Mouse (Mus musculus): ENCODE measurements around the gene Abcf1. TPM values are rescaled to one million over a fixed set of nuclear protein-coding genes. Genes with fewer than 3 reads are reported as not detected.

Gene Abcf1
- total and polyA plus RNA-seq, 3 experiments, result 52.8 to 290 (median 110) TPM

DNA sequence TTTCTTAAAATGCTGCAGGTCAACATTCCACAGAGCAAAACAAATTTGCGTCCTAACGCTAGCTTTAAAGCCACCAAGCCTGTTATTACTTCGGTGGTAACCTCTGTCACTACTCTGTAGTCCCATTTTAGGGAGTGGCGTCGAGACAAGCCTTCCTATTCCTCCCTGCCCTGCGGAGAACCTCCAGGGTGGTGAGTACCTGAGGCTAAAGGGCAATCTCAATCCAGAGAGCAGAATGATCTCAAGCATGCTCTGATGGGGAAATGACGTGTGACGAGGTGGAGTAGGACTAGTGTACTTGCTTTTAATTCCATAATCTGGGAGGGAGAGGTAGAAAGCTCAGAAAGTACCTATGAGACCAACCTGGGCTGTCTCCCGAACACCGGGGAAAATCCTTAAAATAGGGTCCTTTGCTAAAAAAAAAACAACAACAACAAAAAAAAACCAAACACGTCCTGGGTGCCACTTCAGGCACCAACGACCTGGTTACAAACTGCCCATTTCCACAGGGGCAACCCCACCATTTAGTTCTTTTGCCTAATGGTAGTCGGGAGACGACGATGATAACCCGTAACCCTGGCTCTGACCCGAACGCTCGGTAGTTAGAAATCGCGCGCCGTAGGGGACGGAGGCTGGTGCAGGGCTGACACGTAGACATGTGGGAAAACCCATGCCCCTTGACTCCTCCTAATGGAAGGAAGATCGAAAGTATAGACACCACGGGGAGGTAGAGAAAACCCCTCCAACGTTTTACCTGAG lies 53.8 kb downstream of the Abcf1 start:
- H3K9me3 ChIP-seq (replicated peaks; ENCODE audit: low read length), result no peaks in the 10 kb centered on the region
- no peak for TF ChIP-seq ETS1 (conservative IDR thresholded peaks at IDR 0.05; ENCODE audit: low read depth, low read length)
- TF ChIP-seq USF2 (conservative IDR thresholded peaks at IDR 0.05; ENCODE audit: low read depth, low read length), result no peak
- no peak for TF ChIP-seq POLR2A (IDR thresholded peaks at IDR 0.05; ENCODE audit: low read depth, low read length)
- no peak for TF ChIP-seq ZKSCAN1 (IDR thresholded peaks at IDR 0.05; ENCODE audit: borderline replicate concordance, low read depth, low read length)
- no peak for TF ChIP-seq TBP (conservative IDR thresholded peaks at IDR 0.05; ENCODE audit: low read depth, low read length)
- no peak for TF ChIP-seq TCF12 (IDR thresholded peaks at IDR 0.05; ENCODE audit: low read depth, low read length)
- TF ChIP-seq MAX (IDR thresholded peaks at IDR 0.05; ENCODE audit: low read length), result no peak
- TF ChIP-seq ZMIZ1 (IDR thresholded peaks at IDR 0.05; ENCODE audit: low read depth, low read length), result no peak
- TF ChIP-seq UBTF (IDR thresholded peaks at IDR 0.05; ENCODE audit: low read depth, low read length), result no peak
- TF ChIP-seq MEF2A (IDR thresholded peaks at IDR 0.05; ENCODE audit: borderline replicate concordance, low read depth, low read length), result no peak
- TF ChIP-seq JUN (IDR thresholded peaks at IDR 0.05; ENCODE audit: insufficient read depth, low read depth, low read length), result no peak
- no peak for TF ChIP-seq EP300 (IDR thresholded peaks at IDR 0.05; ENCODE audit: low read length)
- TF ChIP-seq MYC (IDR thresholded peaks at IDR 0.05; ENCODE audit: low read depth, low read length), result peak; percentile 43; the same call in 1 of the 2 replicates
- no peak for TF ChIP-seq E2F4 (IDR thresholded peaks at IDR 0.05; ENCODE audit: insufficient replicate concordance, low read depth, low read length)
- no peak for TF ChIP-seq RCOR1 (conservative IDR thresholded peaks at IDR 0.05; ENCODE audit: low read depth, low read length)
- TF ChIP-seq CHD2 (IDR thresholded peaks at IDR 0.05; ENCODE audit: low read length), result peak; percentile 37; the same call in 1 of the 2 replicates
- peak; percentile 95 for TF ChIP-seq CHD1 (IDR thresholded peaks at IDR 0.05; ENCODE audit: low read depth, low read length)
- no peak for TF ChIP-seq HCFC1 (IDR thresholded peaks at IDR 0.05; ENCODE audit: low read depth, low read length)
- TF ChIP-seq MAZ (IDR thresholded peaks at IDR 0.05; ENCODE audit: low read depth, low read length), result no peak
- no peak for TF ChIP-seq SIN3A (IDR thresholded peaks at IDR 0.05; ENCODE audit: low read length)
- TF ChIP-seq KAT2A (IDR thresholded peaks at IDR 0.05; ENCODE audit: insufficient replicate concordance, low read length), result no peak
- TF ChIP-seq GABPA (IDR thresholded peaks at IDR 0.05; ENCODE audit: insufficient replicate concordance, low read depth, low read length), result no peak
- H3K4me3 ChIP-seq (replicated peaks in 1 of 3; ENCODE audit: low read depth in 2 of 3, low read length in 2 of 3, poor library complexity in 1 of 3), result peak overlapping the region; percentile 77 to 92 (median 89)
- H3K27me3 ChIP-seq (replicated peaks), result no peaks in the 10 kb centered on the region
- H3K4me1 ChIP-seq (ENCODE audit: control insufficient read depth in 1 of 2, insufficient read depth in 2 of 2), result peaks cover 3 to 50% of the 10 kb centered on the region in 2 experiments; a peak in 3 of 4 replicates
- H3K9ac ChIP-seq (ENCODE audit: insufficient read depth, low read depth), result peak overlapping the region; percentile 98
- dilution Hi-C loops (cut with MboI; ENCODE audit: extremely low pct_ligation_motif_present, extremely low pct_unique_long_range_greater_than_20kb, low sequenced_read_pairs), result no loop called here
- H3K79me2 ChIP-seq (replicated peaks; ENCODE audit: control insufficient read depth, extremely low read depth, insufficient read depth, poor library complexity, severe bottlenecking), result peaks cover 42% of the 10 kb centered on the region
- in situ Hi-C loops (cut with MboI; ENCODE audit: low pct_ligation_motif_present, low pct_unique_long_range_greater_than_20kb, low sequenced_read_pairs), result no loop called here
- DNase-seq (ENCODE audit: extremely low read depth), result peak; percentile 45
- peaks cover 40 to 64% of the 10 kb centered on the region in 2 experiments for H3K36me3 ChIP-seq (replicated peaks in 1 of 2; ENCODE audit: control insufficient read depth in 1 of 2, insufficient read depth in 1 of 2, low read length in 1 of 2)
- H3K4me2 ChIP-seq (ENCODE audit: insufficient read depth, low read depth, poor library complexity, severe bottlenecking), result peak overlapping the region; percentile 79
- H3K27ac ChIP-seq (ENCODE audit: insufficient read depth, low read depth), result peak overlapping the region; percentile 91
